8 mouse cellular contexts compared by ENCODE assay signal in the genomic region with DNA sequence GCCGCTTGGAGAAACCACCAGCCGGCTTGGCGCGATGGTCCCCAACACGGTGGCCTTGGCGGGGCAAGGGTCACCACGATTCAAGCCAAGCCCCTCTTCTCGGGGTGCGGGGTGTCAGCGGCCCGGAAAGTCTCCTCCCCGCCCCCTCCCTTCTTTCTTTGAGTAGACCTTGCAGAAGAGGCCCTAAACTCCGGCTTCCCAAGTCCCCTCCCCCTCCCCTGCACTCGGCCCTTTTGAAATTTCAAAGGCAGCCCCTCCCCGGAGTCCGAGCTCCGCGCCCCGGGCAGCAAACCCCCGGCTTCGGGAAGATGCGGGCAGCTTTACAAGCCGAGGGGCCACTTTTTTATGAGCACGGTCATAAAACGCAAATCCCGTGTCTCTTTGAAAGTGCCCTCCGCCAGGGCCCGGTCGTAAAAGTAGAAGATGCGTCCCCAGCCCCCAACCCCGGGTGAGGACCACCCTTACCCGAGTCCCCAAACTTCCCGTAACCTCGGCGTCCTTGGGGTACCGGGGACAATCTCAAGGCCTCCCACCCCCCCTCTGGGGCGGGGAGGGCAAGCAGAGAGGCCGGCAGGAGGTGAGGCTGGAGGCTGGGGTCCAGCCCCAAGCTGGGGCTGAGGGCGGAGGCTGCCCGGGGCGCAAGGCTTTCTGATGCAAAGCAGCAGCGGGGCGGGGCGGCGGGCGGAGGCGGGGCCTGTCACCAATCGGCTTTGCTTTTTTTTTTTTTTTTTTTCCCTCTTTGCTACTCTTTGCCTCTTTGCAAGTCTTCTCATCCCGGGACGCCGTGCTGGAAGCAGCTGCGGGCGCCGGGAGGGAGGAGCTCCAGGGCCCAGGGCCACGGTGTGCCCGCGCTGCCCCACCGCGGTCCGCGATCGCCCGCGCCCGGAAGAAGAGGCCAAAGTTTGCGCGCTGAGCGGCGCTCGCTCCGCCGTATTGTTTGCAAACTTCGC. TPM values are rescaled to one million over a fixed set of nuclear protein-coding genes. Genes with fewer than 3 reads are reported as not detected.
DNase-seq lines count a peak whose midpoint lies in the region; ATAC-seq and TF ChIP-seq lines count a peak whose summit lies in the region.

A gene (plus strand): TSS at position 773 of the 950 bp plus-strand sequence.

- peak; percentile 15 to 49 for DNase-seq in cerebellum, postnatal 14 days
- no peak for DNase-seq in cerebellum, adult 11 months
- peak; percentile 92 for DNase-seq in embryonic facial prominence, embryonic 10.5 days (ENCODE audit: low spot score)
- DNase-seq in ovary, postnatal 10 days (ENCODE audit: low spot score): peak; percentile 31

- TF ChIP-seq CTCF in ES-Bruce4 (IDR thresholded peaks at IDR 0.05; ENCODE audit: low read depth, low read length): no peak

- peaks cover 11% of the 10 kb centered on the region for H3K9me3 ChIP-seq in ES-Bruce4 (replicated peaks; ENCODE audit: control insufficient read depth, insufficient read depth, low read length, poor library complexity, severe bottlenecking)
- H3K9me3 ChIP-seq in embryonic facial prominence, embryonic 10.5 days: no peaks in the 10 kb centered on the region
- H3K9me3 ChIP-seq in hindbrain, embryonic 15.5 days: no peaks in the 10 kb centered on the region
- no peaks in the 10 kb centered on the region for H3K9me3 ChIP-seq in liver, embryonic 16.5 days (replicated peaks; ENCODE audit: control insufficient read depth, low read length)

- TF ChIP-seq EP300 in ES-Bruce4 (IDR thresholded peaks at IDR 0.05; ENCODE audit: insufficient read depth, low read depth, low read length): 0 out of 2 replicates have a peak, but pooled peaks have one; percentile 38

- 0 out of 2 replicates have a peak, but pooled peaks cover 3% of the 10 kb centered on the region for H3K27me3 ChIP-seq in ES-Bruce4 (ENCODE audit: control insufficient read depth, insufficient read depth, low read length, poor library complexity, severe bottlenecking)
- peaks cover 92% of the 10 kb centered on the region for H3K27me3 ChIP-seq in embryonic facial prominence, embryonic 10.5 days (replicated peaks; ENCODE audit: low read depth, poor library complexity, severe bottlenecking)
- H3K27me3 ChIP-seq in hindbrain, embryonic 15.5 days: peaks cover 16% of the 10 kb centered on the region
- H3K27me3 ChIP-seq in liver, embryonic 16.5 days (ENCODE audit: control insufficient read depth, insufficient read depth, low read depth, low read length): peaks cover 63% of the 10 kb centered on the region

- TF ChIP-seq POLR2A in ES-Bruce4 (IDR thresholded peaks at IDR 0.05; ENCODE audit: insufficient read depth, low read length): no peak

- peaks cover 4% of the 10 kb centered on the region for H3K4me1 ChIP-seq in ES-Bruce4 (ENCODE audit: control insufficient read depth, insufficient read depth, low read length)
- H3K4me1 ChIP-seq in embryonic facial prominence, embryonic 10.5 days: peaks cover 84% of the 10 kb centered on the region
- peaks cover 57% of the 10 kb centered on the region for H3K4me1 ChIP-seq in hindbrain, embryonic 15.5 days (replicated peaks)
- H3K4me1 ChIP-seq in liver, embryonic 16.5 days (ENCODE audit: control insufficient read depth, low read depth, low read length): no peaks in the 10 kb centered on the region; the same call in 1 of the 2 replicates

- H3K9ac ChIP-seq in ES-Bruce4 (ENCODE audit: low read depth, poor library complexity, severe bottlenecking): peak within 1 kb of the TSS; percentile 63
- peak within 1 kb of the TSS; percentile 42 for H3K9ac ChIP-seq in hindbrain, embryonic 15.5 days
- H3K9ac ChIP-seq in liver, embryonic 16.5 days (ENCODE audit: low read depth, low read length): no peak within 1 kb of the TSS

- H3K27ac ChIP-seq in ES-Bruce4 (ENCODE audit: insufficient read depth, low read length): peak within 1 kb of the TSS; percentile 61
- H3K27ac ChIP-seq in embryonic facial prominence, embryonic 10.5 days (replicated peaks): peak within 1 kb of the TSS; percentile 91
- peak within 1 kb of the TSS; percentile 72 for H3K27ac ChIP-seq in hindbrain, embryonic 15.5 days (replicated peaks)
- no peak within 1 kb of the TSS for H3K27ac ChIP-seq in liver, embryonic 16.5 days (ENCODE audit: low read length)

- H3K4me3 ChIP-seq in ES-Bruce4 (ENCODE audit: low read depth, low read length): peak within 1 kb of the TSS; percentile 72
- peak within 1 kb of the TSS; percentile 84 for H3K4me3 ChIP-seq in embryonic facial prominence, embryonic 10.5 days
- peak within 1 kb of the TSS; percentile 58 for H3K4me3 ChIP-seq in hindbrain, embryonic 15.5 days
- peak within 1 kb of the TSS; percentile 52 for H3K4me3 ChIP-seq in liver, embryonic 16.5 days (ENCODE audit: low read depth, low read length)

- ATAC-seq in hindbrain, embryonic 15.5 days (ENCODE audit: low FRiP score, low read depth): peak; percentile 46; the same call in 1 of the 2 replicates
- no peak for ATAC-seq in liver, embryonic 16.5 days (ENCODE audit: low read depth)
- no peak for ATAC-seq in megakaryocyte progenitor cell, adult 5-6 weeks (replicated peaks; ENCODE audit: poor library complexity)

- WGBS in embryonic facial prominence, embryonic 10.5 days: under 1% methylated on average over 73 of the region's 73 CpGs
- under 1% methylated on average over 59 of the region's 73 CpGs for WGBS in hindbrain, embryonic 15.5 days
- WGBS in liver, embryonic 16.5 days (ENCODE audit: insufficient replicate concordance): under 1% methylated on average over 64 of the region's 73 CpGs

- no peaks in the 10 kb centered on the region for H3K36me3 ChIP-seq in ES-Bruce4 (ENCODE audit: control insufficient read depth, insufficient read depth, low read length, poor library complexity, severe bottlenecking)
- H3K36me3 ChIP-seq in embryonic facial prominence, embryonic 10.5 days (replicated peaks): peaks cover 3% of the 10 kb centered on the region; the same call in 1 of the 2 replicates
- no peaks in the 10 kb centered on the region for H3K36me3 ChIP-seq in hindbrain, embryonic 15.5 days
- H3K36me3 ChIP-seq in liver, embryonic 16.5 days (ENCODE audit: control insufficient read depth, insufficient read depth): no peaks in the 10 kb centered on the region

- peak within 1 kb of the TSS; percentile 93 for H3K4me2 ChIP-seq in hindbrain, embryonic 15.5 days
- H3K4me2 ChIP-seq in liver, embryonic 16.5 days (ENCODE audit: low read depth, low read length): peak within 1 kb of the TSS; percentile 62

RNA-seq across cellular contexts. Expression of the gene that starts here (rescaled TPM):
- 13.5 and 14.2 TPM in 2 replicates for polyA plus RNA-seq in ES-Bruce4 (2011; ENCODE audit: insufficient read depth, insufficient read length, low read depth, missing spikeins)
- polyA plus RNA-seq in embryonic facial prominence, embryonic 10.5 days (2016; fragmentation: Nextera tagmentation; extraction: Ambion mirVana): 3.1 and 4.3 TPM in 2 replicates
- polyA plus RNA-seq in hindbrain, embryonic 15.5 days (2015; fragmentation: Nextera tagmentation; extraction: Ambion mirVana): 4.4 and 5.8 TPM in 2 replicates
- polyA plus RNA-seq in liver, embryonic 16.5 days (2015; fragmentation: Nextera tagmentation; extraction: Ambion mirVana): not detected in 2 replicates
- total RNA-seq in megakaryocyte progenitor cell, adult 5-6 weeks (2015): not detected in 2 replicates
- total RNA-seq in megakaryocyte progenitor cell, adult 5-6 weeks (2017): not detected in 2 replicates
